Mouse (Mus musculus): ENCODE measurements around the gene Eif5a.
A peak's percentile ranks its signal among the peaks of the same experiment; 100 is the strongest.

Gene Eif5a

DNA sequence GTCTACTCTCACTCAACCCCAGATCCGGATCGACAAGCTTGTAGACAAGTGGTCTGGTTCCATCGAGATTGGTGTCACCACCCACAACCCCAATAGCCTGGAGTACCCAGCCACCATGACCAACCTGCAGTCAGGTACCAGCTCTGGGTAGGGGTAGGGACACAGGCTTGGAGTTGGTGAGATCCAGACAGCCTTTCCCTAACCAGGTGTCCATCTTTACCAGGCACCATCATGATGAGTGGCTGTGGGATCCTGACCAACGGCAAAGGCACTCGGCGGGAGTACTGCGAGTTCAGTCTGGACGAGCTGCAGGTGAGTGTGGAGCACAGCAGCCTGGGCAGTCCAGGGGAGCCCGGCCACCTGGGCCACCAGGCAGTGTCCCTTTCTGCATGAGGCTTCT, 17.4 kb downstream of the Eif5a start:
- DNase-seq (ENCODE audit: low read depth, low spot score), result no peak

GRCm38 (mm10) chr11:69902972-69903371, 18.8 kb downstream of the Eif5a start:
- DNase-seq (ENCODE audit: low read depth, low spot score), result no peak

DNA sequence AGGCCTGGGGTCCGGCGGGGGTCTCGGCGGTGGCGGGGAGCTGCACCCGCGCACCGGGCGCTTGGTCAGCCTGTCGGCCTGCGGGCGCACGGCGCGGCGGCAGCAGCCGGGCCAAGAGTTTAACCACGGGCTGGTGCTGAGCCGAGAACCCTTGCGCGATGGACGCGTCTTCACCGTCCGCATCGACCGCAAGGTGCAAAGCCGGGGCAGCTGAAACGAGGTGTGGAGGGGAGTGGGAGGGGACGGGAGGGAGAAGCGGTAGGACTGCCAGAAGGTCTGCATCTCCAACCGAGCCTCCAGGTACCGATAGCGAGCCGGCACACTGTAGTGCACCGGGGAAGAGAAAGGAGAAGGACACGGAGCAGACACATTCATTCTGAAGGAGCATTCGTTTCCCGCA, 19.8 kb downstream of the Eif5a start:
- DNase-seq (ENCODE audit: low read depth, low spot score), result peak; percentile 30

- peak; percentile 97 for DNase-seq (ENCODE audit: low read depth, low spot score)
Measured at GRCm38 (mm10) chr11:69901406-69901846, 20.3 kb downstream of the Eif5a start.

DNA sequence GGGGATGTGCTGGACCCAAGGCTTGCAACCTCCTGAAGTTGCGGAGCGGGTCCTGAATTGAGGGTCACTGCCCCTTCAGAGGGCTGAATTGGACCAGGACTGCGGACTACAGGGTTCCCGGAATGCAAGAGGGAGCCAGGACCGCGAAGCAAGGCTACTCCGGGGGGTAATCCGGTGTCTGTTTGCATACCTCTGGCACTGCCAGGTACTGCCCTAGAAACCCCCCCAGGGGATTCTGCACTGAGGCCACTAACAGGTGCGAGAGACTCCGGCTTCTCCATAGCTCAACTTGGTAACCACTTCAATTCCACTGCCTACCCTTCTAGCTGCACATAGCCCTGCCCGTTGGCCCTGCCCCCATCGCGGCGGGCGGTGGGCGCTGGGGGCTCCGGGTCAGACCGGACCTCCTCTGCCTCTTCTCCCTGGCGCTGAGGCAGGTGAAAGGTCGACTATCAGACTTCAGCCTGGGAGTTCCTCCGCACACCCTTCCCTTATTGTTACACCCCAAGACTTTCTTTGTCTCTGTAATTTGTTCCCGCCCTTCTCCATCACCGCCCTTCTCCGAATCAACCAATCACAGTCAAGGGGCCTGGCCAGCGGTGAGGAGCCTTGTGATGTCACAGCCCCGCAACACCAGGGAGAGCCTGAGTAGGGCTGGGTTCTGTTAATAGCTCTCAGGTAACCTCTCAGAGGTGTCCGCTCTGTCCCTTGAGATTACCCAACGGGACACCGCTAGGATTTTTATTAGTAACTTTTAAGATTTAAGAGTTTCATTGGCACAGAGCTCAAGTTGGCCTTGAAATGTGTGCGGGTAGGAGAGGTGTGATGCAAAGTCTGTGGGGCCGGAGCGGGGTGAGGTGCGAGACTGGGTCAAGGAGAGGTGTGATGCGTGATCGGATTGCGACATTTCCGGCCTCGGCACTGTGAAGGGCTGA, 21.0 kb downstream of the Eif5a start, which contains the start of the genes 2810408A11Rik and Neurl4:
2810408A11Rik (minus strand) TSS at position 517 of the 935 bp plus-strand sequence.
Neurl4 (plus strand) TSS at position 602 of the 935 bp plus-strand sequence.
- DNase-seq (ENCODE audit: low read depth, low spot score), result peak; percentile 96

GRCm38 (mm10) chr11:69899870-69900269, 21.9 kb downstream of the Eif5a start:
- DNase-seq (ENCODE audit: low read depth, low spot score), result no peak

DNA sequence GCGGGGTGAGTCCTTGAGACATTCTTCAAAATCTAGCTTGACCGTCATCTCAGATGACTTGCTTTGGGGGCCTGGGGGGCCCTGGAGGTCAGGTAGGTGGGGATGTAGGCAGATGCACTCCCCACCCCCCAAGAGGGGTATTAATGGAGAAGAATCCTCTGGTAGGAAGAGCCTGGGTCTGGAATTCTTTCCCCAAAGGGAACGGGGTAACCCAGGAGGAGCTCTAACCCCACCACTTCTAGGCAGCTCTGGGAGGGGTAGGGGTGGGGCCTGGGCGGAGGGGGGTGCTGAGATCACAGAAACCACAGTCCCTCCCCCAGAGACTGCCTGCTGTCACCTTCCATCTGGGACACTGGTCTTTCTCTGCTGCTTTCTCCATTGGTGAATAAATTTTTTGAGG, 26.5 kb downstream of the Eif5a start, which contains the start of gene Acap1:
Acap1 (minus strand) TSS at position 249 of the 400 bp plus-strand sequence.
- no peak for DNase-seq (ENCODE audit: low read depth, low spot score)

DNA sequence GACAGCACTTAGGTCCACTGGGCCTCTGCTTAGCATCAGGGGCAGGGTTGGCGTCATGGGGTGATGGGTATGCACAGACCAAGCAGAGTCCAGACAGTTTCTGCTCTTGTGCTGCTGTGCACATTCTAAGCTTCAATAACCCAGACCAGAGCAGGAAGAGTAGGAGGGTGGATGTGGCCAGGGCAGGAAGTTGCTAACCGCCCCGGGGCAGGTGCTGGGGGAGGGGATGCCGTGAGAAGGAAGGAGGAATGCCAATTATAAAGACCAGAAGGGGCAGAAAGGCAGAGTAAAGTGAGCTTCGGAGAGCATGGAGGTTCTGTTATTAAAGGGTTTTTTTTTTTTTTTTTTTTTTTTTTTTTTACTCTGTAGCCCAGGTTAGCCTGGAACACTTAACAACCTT, 27.1 kb downstream of the Eif5a start:
- DNase-seq (ENCODE audit: low read depth, low spot score), result no peak

- no peak for DNase-seq (ENCODE audit: low read depth, low spot score)
Measured at GRCm38 (mm10) chr11:69891482-69891881, 30.3 kb downstream of the Eif5a start.

GRCm38 (mm10) chr11:69886907-69887635, 34.7 kb downstream of the Eif5a start:
- peak; percentile 45 for DNase-seq (ENCODE audit: low read depth, low spot score)

DNA sequence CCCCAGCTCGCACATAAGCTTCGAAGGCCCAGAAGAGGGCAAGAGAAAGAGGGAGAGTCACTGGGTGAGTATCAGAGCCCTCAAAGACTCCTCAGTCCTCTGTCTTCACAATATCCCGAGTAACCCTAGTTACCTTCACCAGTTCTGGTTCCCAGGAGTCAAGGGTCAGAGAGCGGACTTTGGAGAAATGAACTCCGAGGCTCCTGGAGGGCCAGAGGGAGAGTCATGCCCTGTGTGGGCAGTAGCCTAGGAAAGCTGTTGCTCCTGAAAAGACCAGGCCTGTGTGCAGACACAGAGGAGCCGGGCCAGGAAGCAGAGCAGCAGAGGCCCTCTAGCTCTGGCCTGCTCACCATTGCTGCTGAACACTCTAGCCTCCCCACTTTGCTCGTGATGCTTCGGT, 37.1 kb downstream of the Eif5a start:
- DNase-seq (ENCODE audit: low read depth, low spot score), result no peak

- no peak for DNase-seq (ENCODE audit: low read depth, low spot score)
Measured at GRCm38 (mm10) chr11:69884240-69884639, 37.5 kb downstream of the Eif5a start.

DNA sequence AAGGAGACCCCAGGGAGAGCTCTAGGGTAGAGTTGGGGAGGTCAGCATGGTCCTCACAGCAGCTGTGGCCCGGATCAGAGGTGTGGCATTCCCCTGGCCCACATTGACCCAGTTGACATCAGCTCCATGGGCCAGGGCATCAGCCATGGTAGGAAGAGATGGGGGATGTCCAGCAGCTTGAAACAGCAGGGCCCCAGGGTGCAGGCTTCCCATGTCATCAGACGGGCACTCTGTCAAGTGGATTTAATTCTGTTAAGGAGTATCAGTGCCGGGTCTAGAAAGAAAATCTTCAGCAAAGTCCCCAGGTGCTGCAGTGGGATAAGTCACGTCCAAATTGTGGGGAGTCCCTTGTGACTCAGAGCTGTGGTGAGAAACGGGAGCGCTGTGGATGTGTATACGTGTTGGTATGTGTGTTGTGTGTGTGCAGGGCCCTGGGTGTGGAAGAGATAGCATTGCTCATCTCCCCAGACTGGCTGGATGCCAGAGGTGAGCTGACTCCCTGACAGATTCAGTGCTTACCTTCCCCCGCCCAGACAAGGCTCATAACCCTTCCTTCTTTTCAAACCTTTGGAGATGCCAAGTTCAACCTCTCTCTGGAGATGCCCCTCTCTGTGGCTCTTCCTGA, 38.1 kb downstream of the Eif5a start:
- DNase-seq (ENCODE audit: low read depth, low spot score), result peak; percentile 78

- DNase-seq (ENCODE audit: low read depth, low spot score), result peak; percentile 56
Measured at GRCm38 (mm10) chr11:69883066-69883465, 38.7 kb downstream of the Eif5a start.

DNA sequence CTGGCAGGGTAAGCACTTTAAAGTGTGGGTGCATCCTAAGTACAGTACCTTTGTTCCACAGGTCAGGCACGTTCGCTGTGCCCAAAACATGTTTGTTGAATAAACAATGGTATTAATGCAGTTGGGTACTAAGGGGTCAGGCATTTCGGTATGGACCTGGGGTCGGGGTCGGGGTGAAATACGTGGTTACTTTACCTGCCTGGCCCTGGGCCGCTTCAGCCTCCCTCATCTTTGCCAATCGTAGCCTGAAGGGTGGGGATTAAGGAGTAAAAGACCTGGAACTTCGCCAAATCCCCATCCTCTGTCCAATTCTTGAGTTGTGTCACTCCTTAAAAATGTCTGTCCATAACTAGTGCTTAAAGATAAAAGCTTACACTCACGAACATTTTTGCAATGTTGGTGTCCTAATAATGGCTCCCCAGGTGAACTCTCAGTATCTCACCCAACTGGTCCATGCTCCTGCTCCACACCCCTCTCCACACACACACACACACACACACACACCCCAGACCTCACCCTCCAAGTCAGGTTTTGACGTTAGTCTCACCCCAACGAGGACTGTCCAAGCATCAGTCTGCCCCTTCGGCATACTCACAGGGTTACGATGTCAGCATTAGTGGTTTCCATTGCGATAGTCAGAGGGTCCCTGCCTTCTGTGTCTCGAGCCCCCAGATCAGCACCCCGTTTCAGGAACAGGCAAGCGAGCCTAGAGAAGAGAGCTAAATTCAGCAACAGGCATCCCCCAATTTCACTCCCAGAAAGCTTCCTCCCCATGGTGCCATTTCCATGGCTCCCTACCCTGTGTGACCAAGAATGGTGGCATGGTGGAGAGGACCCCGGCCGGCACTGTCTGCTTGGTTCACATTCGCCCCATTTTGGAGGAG, 39.7 kb downstream of the Eif5a start:
- no peak for DNase-seq (ENCODE audit: low read depth, low spot score)

DNA sequence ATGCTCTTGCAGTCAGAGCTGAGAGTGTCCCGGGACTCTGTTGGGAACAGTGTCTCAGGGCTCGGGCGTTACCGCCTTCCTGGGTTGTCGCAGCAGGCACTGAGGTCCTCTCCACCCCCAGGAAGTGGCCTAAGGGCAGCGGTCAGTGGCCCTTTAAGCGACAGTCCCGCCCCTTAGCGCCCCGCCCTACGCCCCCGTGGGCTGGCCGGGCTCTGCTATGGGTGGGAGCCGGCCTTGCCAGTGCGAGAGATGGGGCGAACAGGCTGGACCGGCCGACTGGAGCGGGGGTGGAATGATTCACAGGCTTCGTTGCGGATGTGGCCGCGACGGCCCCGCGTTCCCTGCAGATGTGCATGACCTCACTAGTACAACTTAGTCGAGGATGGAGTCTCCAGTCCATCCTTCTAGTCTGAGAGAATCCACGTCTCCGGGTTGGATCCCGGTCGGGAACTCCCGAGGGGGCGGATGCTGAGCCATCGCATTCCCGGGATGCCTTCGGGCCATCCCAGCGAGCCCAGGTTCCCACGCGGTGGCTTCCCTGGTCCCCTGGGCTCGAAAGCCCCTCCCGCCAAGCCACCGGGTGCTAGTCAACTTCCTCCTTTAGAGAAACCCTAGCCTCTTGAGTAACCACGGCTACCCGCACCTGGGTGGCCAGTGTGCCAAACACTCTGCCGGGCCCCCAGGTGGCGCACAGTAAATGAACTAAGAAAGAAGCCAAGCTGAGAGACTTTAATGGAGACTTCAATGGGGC, 40.7 kb downstream of the Eif5a start, which contains the start of gene Kctd11:
Kctd11 (minus strand) TSS at position 554 of the 751 bp plus-strand sequence.
- DNase-seq (ENCODE audit: low read depth, low spot score), result peak; percentile 86

DNA sequence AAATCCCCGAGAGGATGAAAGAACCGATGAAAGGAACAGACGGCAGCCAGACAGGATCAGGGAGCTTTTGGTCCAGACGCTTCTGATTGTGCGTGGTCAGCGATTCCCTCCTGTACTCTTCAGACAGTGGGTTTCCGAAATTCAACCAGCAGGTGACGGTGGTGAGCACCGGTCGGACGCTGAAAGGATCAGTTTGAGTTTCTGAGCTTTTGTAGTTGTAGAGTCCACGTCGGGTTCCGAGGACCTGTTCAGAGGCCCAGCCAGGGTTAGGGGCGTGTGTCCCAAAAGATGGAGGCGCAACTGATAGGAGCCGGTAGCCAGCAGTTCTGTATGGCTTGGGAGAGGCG, 41.3 kb downstream of the Eif5a start:
- DNase-seq (ENCODE audit: low read depth, low spot score), result peak; percentile 94

- no peak for DNase-seq (ENCODE audit: low read depth, low spot score)
Measured at GRCm38 (mm10) chr11:69879711-69880110, 42.0 kb downstream of the Eif5a start.

DNA sequence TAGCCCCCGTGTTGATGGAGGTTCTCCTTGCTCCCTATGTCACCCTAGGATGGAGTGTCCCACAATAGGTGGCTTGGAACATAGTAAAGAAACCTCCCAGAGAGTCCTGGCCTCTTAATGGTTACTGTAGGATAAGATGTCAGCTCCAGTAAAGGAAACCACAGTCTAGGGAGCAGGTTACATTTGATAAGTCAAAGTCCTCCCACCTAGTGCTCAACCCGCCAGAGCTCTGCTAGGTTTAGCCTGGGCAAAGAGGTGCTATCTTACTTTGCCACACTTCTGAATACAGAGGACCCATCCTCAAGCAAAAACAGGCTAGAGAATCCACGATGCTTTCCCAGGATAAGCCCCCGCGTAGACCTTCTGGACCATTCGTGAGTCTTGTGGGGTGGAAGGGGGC, 42.8 kb downstream of the Eif5a start:
- no peak for DNase-seq (ENCODE audit: low read depth, low spot score)

- DNase-seq (ENCODE audit: low read depth, low spot score), result peak; percentile 54
Measured at GRCm38 (mm10) chr11:69878399-69878798, 43.4 kb downstream of the Eif5a start.
